Mouse (Mus musculus) adrenal gland, adult 10 weeks (tissue): ENCODE results near the gene Vmn1r107. TPM values are rescaled to one million over a fixed set of nuclear protein-coding genes. Genes with fewer than 3 reads are reported as not detected.

ENCODE experiments used
- polyA plus RNA-seq: library from polyadenylated mRNA; stranded (reverse); fragments of 350-450 nt; fragmentation: Illumina TruSeq; extraction: RNeasy Lipid Tissue Mini Kit (QIAGEN cat#74804); gene quantifications from one replicate; pipeline ENCODE4 v1.2.3, GENCODE M21; 2014; ENCODE audit warnings: low read depth, low replicate concordance

Gene Vmn1r107
- polyA plus RNA-seq: not detected

DNA sequence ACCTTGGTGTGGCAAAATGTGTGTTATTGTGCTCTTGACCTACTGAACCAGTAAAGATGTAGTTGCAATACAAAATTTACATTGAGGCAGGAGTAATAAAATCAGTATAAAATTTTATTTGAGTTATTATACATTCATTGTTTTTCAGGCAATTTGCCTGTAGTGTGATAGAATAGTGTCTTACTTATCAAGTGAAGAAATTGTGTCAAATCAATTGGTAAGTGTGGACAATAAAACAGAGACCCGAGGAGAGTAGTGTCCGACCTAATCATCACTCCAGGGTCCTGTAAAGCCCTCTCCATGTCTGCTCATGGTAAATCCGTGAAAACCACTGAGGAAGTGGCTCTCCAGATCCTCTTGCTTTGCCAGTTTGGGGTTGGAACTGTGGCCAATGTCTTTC lies at the start of gene Vmn1r107:
TSS of gene Vmn1r107 (plus strand) at position 301 of the 400 bp plus-strand sequence.

GRCm38 (mm10) chr7:20703116-20703515 lies 34.4 kb downstream of the Vmn1r107 start, which contains the start of gene Vmn1r111:
TSS of gene Vmn1r111 (minus strand) at chr7:20703216.

Other genes with a start within 250 kb of the Vmn1r107 start
- gene Vmn1r101, start 226.3 kb upstream of the Vmn1r107 start, polyA plus RNA-seq: not detected
- gene Gm10670, start 194.0 kb upstream of the Vmn1r107 start, polyA plus RNA-seq: not detected
- gene Vmn1r103, start 158.4 kb upstream of the Vmn1r107 start, polyA plus RNA-seq: not detected
- gene Vmn1r104, start 135.1 kb upstream of the Vmn1r107 start, polyA plus RNA-seq: not detected
- not detected for gene Gm5726, start 123.2 kb upstream of the Vmn1r107 start, polyA plus RNA-seq
- not detected for gene Gm4141, start 92.7 kb upstream of the Vmn1r107 start, polyA plus RNA-seq
- gene Gm4513, start 69.9 kb upstream of the Vmn1r107 start, polyA plus RNA-seq: not detected
- not detected for gene Vmn1r111, start 34.3 kb downstream of the Vmn1r107 start, polyA plus RNA-seq
- gene Gm10668, start 61.7 kb downstream of the Vmn1r107 start, polyA plus RNA-seq: not detected
- gene Vmn1r112, start 102.3 kb downstream of the Vmn1r107 start, polyA plus RNA-seq: not detected
- gene Vmn1r113, start 118.4 kb downstream of the Vmn1r107 start, polyA plus RNA-seq: not detected
- not detected for gene Vmn1r114, start 143.3 kb downstream of the Vmn1r107 start, polyA plus RNA-seq
- gene Vmn1r115, start 176.1 kb downstream of the Vmn1r107 start, polyA plus RNA-seq: not detected
- not detected for gene Vmn1r116, start 203.3 kb downstream of the Vmn1r107 start, polyA plus RNA-seq
- gene Vmn1r117, start 215.2 kb downstream of the Vmn1r107 start, polyA plus RNA-seq: not detected
- gene Vmn1r118, start 243.4 kb downstream of the Vmn1r107 start, polyA plus RNA-seq: not detected